Mouse (Mus musculus) urinary bladder, postnatal 4 days (tissue): ENCODE measurements around the gene Lipo2.
"Not testable (repeated sequence)": the region's sequence is repeated elsewhere in the genome, so short reads cannot be mapped to it uniquely, and the experiment has no call there.

ENCODE experiments used
- DNase-seq, 2 experiments: peaks; one replicate each; pipeline ENCODE4 v3.0.0; 2021 to 2022; ENCODE audit warnings: low spot score in 2 of 2

The Lipo2 gene

GRCm38 (mm10) chr19:33751259-33751658 lies at the start of gene Lipo2:
TSS of gene Lipo2 (minus strand) at chr19:33751359.
- not testable (repeated sequence) for DNase-seq

GRCm38 (mm10) chr19:33787359-33787758 lies 36.2 kb upstream of the Lipo2 start, which contains the start of gene Lipo1:
TSS of gene Lipo1 (minus strand) at chr19:33787459.
- not testable (repeated sequence) for DNase-seq

GRCm38 (mm10) chr19:33786576-33787277 lies 35.6 kb upstream of the Lipo2 start:
- no peak for DNase-seq

- peak; percentile 18 to 57 for DNase-seq
Observed at GRCm38 (mm10) chr19:33761287-33762086, 10.3 kb upstream of the Lipo2 start, which contains the start of gene Lipo3. TSS of gene Lipo3 (minus strand) at chr19:33761951.
